Mouse (Mus musculus) left cerebral cortex, adult 8-10 months (tissue): ENCODE data around the gene Exoc6. TPM values are rescaled to one million over a fixed set of nuclear protein-coding genes. Genes with fewer than 3 reads are reported as not detected.
"Not testable (repeated sequence)": the region's sequence is repeated elsewhere in the genome, so short reads cannot be mapped to it uniquely, and the experiment has no call there.

Source experiments
- DNase-seq, 2 experiments: peaks; one replicate each; pipeline ENCODE4 v3.0.0; 2022; ENCODE audit warnings: low spot score in 2 of 2
- total RNA-seq, 4 experiments: library from RNA; stranded (reverse); gene quantifications; 2 replicates each; pipeline ENCODE4 v1.2.4; 2022

Gene Exoc6
- total RNA-seq = 10 to 100 TPM; 41.2 to 47.4 (median 44.8) TPM

DNA sequence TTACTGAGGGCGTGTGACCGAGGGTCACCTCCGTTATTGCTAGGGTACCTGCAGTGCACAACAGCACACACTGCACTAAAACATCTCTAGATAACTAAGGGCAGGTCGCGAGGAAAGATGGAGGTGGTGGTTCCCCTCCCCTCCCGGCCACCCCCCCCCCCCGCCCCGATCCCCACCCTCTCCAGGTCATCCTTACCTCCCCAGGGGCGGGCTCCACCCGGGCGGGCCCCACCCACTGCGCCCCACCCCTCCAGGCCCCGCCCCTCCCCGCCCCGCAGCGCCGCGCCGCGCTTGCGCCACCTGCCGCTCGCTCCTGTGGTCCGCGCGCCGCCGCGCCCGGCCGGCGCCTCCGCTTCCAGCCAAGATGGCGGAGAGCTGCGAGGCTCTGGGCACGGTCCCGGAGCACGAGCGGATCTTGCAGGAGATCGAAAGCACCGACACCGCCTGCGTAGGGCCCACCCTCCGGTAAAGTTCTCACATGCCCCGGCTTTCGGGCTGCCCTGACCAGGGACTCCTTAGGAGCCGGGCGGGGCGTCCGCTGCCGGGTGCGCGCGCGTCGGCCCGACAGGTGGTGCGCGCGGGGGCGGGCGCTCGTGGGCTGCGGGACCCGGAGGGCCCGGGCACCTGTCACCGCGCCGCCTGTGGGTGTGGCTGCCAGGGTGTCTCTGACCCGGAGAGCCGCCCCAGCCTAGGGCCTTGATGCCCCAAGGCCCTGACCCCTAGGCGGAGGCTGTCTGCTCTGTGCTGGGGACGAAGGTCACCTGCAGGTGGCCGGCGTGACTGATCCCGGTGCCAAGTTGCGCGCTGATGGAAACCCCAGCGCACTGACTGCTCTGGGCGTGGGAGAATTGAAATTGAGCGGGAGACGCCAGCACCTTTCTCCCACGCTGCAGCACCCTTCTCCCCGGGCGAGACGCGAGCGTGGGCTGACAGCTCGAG, at the start of gene Exoc6:
Gene Exoc6 (plus strand): TSS at position 318 of the 939 bp plus-strand sequence.
- DNase-seq = peak; percentile 57 to 61

DNA sequence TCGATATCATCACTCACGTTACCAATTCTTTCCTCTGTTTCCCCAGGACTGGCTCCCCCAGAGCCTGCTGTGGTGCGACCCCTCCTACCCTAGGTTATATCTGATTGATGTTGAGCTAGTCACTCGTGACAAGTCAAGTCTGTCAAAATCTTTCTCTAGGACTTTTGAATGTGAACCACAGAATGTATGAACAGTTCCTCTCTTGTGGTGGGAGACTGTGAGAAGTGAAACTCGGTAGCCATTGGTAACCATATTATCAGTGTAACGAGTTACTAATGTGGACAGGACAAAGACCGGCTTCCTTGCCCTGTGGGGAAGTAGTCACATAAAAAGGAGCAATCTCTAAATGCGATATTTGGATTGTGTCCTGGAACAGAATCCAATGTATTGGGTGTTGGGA, 47.2 kb upstream of the Exoc6 start:
- DNase-seq = no peak

GRCm38 (mm10) chr19:37506066-37506465, 44.2 kb upstream of the Exoc6 start:
- no peak for DNase-seq

DNA sequence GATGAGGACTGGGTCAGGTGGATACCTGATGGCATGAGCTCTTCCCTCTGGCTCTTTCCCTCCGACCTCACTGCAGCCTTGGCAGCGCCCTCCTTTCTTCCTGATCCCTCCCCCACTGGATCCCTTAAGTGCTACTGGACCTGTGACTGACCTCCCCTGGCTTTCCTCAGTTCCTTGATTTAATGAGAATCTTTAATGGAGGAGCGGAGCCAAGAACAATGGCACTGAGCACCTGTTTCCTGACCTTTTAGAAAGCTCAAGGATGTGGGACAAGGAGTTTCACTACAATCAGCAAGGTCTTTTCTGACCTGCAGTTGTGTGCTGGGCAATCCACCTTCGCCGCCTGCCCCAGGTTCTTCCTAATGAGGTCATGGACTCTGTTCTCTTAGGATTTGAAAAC, 43.6 kb upstream of the Exoc6 start:
- DNase-seq = no peak

GRCm38 (mm10) chr19:37509725-37510124, 40.5 kb upstream of the Exoc6 start:
- peak; percentile 21 to 36 for DNase-seq

GRCm38 (mm10) chr19:37514811-37515292, 35.4 kb upstream of the Exoc6 start:
- DNase-seq = no peak

DNA sequence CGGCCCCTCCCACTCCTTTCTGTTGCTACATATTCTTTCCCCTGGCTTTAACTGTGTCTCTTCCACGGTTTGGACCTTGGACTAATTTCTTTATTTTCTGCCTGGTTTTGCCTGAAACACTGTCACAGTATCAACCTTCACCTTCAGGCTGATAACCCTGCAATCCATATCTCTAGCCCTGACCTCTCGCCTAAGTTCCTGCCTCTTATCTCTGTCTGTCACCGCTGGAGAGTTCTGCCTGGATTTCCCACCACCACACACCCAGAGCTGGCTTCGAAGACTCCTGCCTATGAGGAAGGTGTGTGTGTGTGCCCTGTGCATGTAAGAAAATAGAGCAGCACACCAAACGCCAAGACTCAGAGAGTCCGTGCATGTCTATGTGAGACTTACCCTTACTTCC, 32.8 kb upstream of the Exoc6 start:
- no peak for DNase-seq

GRCm38 (mm10) chr19:37520740-37521433, 29.3 kb upstream of the Exoc6 start:
- DNase-seq = no peak

GRCm38 (mm10) chr19:37521434-37521781, 28.8 kb upstream of the Exoc6 start:
- DNase-seq = no peak

- no peak for DNase-seq
Measured at GRCm38 (mm10) chr19:37523280-37524062, 26.7 kb upstream of the Exoc6 start.

DNA sequence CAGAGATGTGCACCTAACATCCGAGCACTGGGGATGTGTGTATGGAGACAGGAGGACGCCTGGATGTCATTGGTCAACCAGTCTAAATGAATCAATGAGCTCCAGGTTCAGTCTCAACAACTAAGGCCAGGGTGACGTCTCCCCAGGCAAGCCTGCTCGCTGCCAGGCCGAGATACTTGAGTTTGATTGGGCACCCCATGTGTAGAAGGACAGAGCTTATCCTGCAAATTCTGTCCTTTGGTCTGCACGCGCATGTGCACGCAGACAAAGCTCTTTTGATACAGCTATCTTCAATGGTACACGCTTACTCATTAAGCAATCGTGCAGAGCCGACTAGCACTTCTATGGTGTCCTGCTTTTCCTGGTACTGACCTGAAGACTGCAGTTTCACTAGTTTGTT, 24.3 kb upstream of the Exoc6 start:
- DNase-seq = no peak

GRCm38 (mm10) chr19:37526768-37527167, 23.4 kb upstream of the Exoc6 start:
- no peak for DNase-seq

DNA sequence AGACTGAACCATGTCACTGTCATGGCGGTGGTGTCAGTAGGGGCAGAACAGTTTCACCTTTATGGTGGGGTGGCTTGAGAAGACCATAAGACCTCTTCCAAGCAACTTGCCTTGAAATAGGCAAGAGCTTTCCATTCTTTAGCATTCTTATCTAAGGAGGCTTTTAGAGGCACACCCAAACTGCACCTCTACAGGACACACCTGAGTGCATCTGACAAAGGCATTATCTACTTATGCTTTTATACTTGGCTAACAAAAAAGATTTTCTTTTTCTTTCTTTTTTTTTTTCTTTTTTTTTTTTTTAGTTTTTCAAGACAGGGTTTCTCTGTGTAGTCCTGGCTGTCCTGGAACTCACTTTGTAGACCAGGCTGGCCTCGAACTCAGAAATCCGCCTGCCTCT, 22.5 kb upstream of the Exoc6 start:
- not testable (repeated sequence) for DNase-seq

DNA sequence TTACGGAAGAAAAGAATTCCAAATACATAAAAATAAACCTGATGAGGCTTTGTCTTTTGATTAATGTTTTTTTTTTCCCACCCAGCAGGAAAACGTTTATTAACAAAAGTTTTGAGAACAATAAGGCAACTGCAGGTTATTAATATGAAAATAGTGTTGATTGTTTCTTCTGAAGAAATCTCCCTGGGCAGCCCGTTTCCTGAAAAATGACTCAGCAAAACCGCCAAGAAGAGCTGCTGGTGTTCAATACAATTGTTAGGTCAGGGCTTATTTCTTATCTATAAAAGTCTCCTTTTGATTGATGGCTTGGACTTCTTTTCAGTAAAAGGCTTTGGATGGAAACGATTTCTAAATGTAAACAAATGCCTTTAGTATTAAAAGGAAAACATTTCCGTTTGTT, 21.6 kb upstream of the Exoc6 start:
- no peak for DNase-seq

- DNase-seq = no peak
Measured at GRCm38 (mm10) chr19:37529296-37529695, 20.9 kb upstream of the Exoc6 start.

GRCm38 (mm10) chr19:37529975-37530515, 20.2 kb upstream of the Exoc6 start:
- DNase-seq = no peak

GRCm38 (mm10) chr19:37530601-37531000, 19.6 kb upstream of the Exoc6 start:
- DNase-seq = no peak

GRCm38 (mm10) chr19:37531200-37531845, 18.9 kb upstream of the Exoc6 start:
- DNase-seq = no peak

- DNase-seq = no peak
Measured at GRCm38 (mm10) chr19:37533196-37533595, 17.0 kb upstream of the Exoc6 start.

DNA sequence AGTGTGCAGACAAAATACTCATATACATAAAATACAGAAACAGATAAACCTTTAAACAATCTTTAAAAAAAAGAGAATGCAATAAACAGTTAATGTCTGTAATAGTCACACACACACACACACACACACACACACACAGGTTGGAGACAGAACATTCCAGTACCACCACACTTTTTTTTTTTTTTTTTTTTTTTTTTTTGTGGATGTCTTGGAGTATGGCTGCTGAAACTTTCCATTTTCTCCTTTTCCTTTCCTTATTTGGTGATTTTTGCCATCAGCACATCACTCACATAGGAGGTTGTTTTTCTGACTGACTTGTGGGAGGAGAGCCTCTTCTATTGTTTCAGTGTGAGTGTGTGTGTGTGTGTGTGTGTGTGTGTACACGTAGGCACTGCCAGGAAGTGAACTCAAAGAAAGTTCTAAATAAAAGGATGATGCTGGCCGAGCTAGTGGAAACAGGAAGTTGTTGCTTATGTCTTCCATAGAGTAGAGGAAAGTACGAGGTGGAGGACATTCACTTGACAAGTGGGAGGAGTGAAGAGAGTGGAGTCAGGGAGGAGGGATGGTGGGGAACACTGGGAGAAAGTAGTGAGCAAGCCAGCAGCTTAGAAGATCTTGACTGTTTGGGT, 15.4 kb upstream of the Exoc6 start:
- DNase-seq = no peak
